Mouse (Mus musculus): Measurements from ENCODE around the gene Ube2o. TPM values are rescaled to one million over a fixed set of nuclear protein-coding genes. Genes with fewer than 3 reads are reported as not detected.
A peak's percentile ranks its signal among the peaks of the same experiment; 100 is the strongest.

Gene Ube2o
- total RNA-seq, 2 experiments from 2014 or later, result 25.2 to 25.6 TPM

DNA sequence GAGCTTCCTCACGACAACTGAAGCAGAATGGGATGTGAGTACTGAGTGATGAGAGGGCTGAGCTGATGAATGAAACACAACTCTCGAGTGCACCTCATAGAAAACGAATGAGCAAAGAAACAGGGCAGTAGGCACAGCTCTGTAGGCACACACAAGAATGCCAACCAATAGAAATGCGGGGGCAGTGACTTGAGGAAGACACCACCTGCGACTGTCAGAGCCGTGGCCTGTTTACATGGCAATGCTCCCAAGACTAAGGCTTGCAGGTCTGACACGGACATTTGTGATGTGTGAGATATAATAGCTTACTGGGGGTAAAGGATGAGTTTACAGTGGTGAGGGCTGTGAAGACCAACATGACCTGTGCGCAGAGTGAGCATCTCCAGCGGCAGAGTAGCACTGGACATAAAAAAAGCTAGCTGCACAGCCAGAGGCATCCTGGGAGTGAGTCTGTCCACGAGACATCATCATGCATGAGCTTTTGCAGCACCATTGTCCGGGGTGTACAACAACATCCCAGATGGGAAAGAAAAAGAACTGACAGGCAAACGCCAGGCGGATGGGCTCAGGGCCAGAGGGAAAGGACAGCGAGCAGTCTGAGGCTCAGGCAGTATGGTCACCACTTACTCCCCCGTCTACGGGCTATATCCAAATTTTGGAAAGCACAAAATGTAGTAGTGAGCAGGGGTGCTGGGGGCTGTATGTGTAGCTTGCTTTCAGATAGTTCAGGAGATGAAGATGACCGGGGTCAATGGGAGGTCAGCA lies 33.8 kb downstream of the Ube2o start:
- no peak for DNase-seq (ENCODE audit: low spot score in 2 of 2)

DNA sequence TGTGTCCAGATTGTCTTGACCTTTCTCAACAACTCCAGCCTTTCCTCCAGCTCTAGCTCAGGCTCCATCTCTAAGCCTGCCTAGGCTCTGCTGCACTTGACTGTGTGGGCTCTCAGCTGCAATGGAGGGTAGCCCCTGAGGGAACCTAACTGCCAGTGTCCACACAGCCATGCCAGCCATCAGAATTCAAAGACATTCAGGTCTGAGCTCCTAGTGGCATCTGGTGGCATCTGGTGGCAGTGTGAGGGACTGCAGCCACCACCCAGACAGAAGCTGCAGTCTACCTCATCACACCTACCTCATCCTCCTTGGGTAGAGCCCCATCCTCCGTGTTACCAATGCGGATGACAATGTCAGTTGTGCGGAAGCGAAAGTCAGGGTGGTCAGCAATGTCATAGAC lies 38.1 kb downstream of the Ube2o start:
- DNase-seq (ENCODE audit: low spot score in 2 of 2), result no peak

DNA sequence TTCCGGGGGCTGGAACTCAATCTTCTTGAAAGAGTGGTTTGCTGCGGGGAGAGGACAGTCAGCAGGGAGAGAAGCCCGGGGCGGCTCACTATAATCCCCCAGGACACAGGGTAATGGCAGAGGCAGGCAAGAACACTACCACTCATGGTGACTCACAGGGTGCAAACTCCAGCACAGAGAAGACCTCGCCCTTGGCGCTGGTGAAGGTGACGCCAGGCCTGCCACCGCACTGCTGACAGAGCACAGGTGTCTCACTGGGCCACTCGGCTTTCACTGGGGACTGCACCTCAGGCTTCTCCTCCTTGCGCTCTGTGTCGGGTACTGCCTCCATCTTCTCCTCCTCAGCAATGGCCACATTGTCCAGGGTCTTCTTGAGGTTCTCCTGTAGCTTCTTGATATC lies 40.1 kb downstream of the Ube2o start:
- DNase-seq (ENCODE audit: low spot score in 2 of 2), result no peak

DNA sequence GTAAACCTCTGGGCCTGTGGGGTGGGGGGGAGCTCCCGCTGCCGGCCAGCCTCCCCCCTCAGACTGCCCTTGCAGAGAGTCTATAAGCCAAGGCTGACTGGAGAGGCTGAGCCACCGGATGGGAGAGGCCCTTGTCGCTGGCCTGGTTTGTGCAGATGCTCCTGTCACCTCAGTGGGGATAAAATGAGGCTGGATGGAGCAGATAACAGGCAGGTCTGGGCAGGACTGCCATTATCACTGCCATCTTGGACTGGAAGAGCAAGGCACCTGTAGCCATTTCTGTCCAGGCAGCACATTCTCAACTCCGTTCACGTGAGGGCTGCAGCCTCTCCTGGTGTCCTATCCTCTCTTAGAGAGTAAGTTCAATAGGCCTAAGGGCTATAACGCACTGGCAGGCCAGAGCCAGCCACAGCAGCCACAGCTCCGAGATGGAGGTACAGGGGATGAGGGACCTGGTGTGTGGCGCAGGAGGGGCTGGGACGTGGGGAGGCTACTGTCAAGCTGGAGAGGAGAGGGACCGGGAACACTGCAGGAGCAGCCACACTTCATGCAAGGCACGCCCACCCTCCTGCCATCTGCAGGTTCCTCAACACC lies 43.0 kb downstream of the Ube2o start:
- DNase-seq (ENCODE audit: low spot score in 2 of 2), result no peak

DNA sequence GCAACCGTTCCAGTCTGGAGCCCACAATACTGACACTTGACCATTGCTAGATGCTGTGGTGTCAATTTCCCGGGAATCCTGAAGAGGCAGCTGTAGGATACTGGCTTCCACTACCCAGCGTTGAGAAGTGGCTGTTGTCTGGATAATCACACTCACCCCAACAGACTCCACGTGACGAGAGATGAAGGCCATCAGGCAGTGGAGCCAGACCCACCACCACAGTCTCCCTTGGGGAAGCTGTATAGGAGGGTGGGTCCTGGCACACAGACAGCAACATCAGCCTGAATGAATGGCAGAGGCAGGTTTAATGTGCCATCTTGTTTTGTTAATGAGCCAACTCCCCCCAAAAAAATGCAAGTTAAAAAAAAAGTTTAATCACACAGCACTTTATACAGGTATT lies 43.9 kb downstream of the Ube2o start:
- no peak for DNase-seq (ENCODE audit: low spot score in 2 of 2)

DNA sequence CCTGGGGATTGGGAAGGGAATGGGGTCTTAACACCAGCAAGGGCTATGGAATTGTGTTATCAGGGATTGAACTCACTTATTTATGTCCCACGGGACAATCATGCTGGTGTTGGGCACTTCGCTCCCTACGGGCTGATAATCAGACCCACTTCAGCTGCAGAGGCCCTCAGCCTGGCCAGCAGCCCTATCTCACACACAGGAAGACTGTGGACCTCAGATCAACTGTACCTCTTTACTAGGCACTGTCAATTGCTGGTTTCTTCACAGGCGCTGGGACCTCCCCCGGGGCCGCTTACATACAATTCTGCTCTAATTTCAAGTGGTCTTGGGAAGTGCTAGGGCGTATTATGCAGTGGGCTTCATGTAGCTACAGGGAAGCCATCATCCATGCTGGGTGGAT lies 44.6 kb downstream of the Ube2o start:
- no peak for DNase-seq (ENCODE audit: low spot score in 2 of 2)

DNA sequence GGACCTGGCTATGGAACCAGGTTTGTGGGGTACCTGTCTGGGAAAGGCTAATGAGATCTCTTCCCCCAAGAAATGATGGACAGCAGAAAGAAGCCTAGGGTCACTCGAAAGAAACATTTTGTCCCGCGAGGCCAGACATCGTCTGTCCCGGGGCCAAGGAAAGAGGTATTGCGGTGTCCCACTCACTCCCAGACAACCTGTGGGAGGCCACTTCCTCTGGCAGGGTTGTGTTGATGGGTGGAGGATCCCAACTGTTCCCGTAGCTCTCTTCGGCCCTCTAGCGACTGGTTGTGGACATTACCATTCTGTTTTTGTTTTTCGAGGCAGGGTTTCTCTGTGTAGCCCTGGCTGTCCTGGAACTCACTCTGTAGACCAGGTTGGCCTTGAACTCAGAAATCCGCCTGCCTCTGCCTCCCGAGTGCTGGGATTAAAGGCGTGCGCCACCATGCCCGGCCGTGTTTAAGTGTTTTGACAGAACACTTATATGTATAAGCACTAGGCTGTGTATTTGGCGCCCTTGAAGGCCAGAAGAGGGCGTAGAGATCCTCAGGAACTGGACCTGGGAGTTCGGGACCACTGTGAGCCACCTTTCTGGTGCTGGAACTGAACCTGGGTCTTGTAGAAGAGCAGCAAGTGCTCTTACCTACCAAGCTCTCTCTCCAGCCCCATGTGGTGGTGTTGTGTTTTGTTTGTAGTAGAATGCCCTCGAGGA lies 46.9 kb downstream of the Ube2o start:
- DNase-seq (ENCODE audit: low spot score in 2 of 2), result peak in 1 of 2 experiments; percentile 65

DNA sequence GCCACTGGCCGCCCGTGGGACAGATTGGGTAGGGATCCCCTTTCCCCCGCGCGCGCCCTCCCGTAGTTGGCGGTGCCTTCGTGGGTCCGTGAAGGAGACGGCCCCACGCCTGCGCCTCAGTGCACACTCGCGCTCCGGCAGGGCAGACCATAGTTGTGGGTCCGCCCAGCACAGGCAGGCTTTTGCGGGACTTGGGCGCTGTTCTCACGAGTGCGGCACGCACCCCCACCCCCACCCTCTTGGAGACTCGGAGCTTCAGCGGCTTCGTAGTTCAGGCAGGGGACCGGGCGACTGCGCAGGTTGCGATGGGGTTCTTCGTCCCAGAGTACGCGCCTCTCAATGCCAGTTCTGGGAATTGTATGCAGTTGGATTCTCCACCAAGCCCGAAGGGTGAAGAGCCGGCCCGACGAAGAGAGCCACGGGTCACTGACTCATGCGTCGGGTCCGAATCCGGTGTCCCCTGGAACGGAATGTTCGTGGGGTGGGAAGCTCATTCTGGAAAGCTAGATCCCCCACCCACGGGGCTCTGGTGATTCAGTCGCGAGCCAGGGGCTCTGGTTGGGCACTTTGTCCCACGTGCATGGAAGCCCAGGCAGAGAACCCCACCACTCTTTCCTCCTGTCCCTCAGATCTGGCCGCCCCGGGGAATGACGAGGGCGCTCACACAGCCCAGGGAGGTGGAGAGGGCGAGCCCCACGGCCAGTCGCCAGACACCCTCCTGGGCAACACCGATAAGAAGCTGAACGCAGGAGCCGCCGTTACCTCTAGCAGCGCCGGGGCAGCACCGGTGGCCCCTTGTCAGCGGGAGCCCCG lies 47.7 kb downstream of the Ube2o start:
- DNase-seq (ENCODE audit: low spot score in 2 of 2), result peak in 1 of 2 experiments; percentile 48

DNA sequence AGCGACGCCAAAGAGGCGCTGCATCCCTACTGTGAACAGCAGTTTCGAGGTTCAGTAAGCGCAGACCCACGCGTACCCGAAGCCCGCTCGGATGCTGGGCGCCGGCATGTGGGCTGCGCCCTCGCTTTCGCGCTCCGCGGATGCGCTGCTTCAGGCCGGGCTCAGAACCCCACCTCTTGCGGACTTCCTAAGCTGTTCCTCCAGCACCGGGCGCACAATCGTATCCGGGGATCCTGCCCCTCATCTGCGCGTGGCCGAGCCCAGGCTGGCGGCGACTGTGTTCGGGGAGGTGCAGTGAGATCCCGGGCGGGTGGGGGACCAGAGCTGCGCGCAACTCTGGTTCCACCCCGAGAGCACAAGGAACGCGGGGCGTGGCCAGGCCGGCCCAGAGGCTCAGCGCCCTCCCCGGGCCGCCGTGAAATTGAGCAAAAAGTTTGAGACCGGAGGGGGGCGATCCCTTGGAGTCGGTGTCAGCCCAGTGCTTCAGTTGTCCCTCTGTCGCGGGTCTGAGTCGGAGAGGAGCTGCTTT lies 48.4 kb downstream of the Ube2o start:
- peak; percentile 68 to 82 for DNase-seq (ENCODE audit: low spot score in 2 of 2)

DNA sequence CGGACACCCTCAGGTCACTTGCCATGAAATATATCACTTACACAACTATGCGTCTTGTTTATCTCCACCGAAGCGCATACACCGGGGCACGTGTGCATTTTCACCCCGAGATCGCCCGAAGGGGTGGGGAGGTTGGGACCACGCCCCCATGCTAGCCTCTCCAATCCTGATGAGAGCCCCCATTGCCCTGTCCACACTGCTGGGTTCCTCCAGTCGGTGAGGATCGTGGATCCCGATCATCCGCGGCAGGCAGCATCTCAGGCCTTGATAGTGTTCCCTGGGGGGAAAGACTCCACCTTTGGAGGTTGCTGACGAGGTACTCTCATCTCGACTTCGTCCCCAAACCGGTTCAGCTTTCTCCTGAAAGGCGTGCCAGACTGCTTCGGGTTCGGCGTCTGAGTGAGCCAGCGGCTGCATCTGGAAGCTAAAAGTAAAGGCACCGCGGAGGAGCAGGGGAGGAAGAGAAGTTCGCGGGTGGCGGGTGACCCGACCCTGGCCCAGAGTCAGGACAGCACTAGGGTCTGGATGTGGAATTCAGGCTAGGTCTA lies 48.9 kb downstream of the Ube2o start:
- no peak for DNase-seq (ENCODE audit: low spot score in 2 of 2)

DNA sequence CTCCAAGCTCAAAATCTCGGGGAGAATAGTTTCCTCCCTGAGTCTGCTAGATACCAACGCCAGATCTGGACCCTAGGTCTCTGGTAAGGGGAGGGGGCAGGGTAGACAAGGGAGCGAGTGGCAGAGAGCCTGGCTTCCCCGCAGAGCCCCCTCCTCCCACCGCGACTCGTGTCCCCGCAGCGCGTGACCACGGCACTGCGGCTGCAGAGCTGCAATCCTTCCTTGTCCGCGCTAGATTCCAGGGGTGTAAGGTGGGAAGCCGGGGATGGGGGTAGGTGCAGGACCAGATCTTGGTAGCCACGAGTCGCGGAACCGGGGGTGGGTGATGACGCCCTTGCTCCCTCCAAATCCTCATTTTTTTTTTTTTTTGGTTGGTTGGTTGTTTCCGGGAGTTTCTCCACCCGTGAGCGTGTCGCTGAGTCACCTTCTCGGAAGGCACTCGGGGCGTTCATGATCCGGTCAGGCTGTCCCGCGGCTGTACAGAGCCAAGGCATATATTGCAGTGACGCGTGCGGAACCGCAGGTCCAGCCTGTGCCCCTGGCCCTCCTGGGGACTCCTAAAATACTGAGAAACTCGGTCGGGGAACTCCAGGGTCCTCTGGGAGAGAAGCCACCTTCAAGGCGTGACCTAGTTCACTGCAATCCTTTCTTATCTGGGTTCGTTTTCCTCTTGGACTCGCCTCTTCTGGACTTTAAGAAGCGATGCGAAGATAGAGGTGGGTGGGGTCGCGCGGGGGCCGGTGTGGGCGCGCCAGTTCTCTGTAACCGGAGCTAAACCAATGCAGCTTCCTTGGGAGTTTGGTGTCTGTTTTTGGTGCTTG lies 49.7 kb downstream of the Ube2o start:
- no peak for DNase-seq (ENCODE audit: low spot score in 2 of 2)

DNA sequence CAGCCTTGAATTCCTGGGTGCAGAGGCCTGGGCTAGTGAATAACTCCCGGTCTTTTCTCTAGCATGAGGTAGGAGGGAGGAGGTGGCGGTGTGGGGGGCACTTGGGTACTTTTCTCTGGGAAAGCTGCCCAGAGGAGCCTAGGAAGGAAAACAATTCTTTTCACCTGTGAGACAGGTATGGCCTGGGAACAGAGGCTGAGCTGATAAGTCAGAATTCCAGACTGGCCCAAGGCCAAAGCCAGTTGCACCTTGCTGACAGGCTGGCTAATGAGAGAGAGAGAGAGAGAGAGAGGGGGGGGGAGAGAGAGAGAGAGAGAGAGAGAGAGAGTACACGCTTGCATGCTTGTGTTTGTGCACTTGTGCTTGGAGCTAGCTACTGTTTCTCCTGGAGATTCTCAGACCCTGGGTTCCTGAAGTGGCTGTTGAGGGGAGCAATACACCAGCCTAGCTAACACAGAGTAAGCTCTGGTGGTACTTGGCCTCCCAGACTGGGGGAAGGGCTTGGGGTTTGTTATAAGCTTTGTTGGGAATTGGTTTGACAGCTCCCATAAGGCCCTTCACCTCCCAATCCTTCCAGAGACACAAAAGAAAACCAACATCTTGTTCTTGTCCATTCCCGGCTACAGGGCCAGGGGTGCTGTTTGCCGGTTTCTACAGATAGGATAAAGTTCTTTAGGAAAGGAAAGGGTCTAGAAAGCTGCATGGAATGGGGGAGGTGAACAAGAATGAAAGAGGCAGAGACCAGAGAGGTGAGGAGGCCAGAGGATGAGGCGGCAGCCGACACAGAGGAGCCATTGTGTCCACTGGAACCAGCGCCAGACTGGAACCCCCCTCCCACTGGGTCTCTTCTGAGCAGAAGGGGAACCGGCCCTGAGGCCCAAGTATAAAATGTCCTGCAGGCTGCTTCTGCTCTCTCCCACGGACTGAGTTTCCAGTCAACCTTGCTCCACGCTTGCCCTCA lies 50.8 kb downstream of the Ube2o start, which contains the start of gene Sphk1:
Gene Sphk1 (plus strand): TSS at position 739 of the 961 bp plus-strand sequence.
- no peak for DNase-seq (ENCODE audit: low spot score in 2 of 2)

DNA sequence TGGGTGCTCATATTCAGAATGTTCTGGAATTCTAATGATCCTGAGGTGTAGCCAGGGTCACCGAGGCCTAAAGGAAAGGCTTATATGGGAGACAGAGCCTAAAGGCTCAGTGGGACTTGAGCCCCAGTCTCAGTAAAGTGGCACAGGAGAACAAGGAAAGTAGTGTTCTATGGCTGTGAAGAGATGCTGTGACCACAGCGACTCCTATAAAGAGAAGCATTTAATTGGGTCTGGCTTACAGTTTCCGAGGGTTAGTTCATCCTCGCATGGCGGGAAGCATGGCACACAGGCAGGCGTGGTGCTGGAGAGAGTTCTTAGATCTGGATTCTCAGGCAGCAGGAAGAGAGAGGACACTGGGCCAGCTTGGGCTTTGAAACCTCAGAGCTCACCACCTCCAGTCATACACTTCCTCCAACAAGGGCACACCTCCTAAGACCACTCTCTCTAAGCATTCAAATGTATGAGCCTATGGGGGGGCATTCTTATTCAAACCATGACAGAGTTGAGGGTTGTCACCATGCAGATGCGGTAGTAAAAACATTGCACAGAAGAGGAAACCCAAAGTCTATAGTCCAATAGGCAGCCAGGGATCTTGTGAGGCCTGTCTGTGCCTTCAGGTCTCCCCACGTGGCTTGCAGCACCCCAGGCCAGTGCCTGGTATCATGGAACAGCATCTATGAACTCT lies 52.5 kb downstream of the Ube2o start:
- no peak for DNase-seq (ENCODE audit: low spot score in 2 of 2)

DNA sequence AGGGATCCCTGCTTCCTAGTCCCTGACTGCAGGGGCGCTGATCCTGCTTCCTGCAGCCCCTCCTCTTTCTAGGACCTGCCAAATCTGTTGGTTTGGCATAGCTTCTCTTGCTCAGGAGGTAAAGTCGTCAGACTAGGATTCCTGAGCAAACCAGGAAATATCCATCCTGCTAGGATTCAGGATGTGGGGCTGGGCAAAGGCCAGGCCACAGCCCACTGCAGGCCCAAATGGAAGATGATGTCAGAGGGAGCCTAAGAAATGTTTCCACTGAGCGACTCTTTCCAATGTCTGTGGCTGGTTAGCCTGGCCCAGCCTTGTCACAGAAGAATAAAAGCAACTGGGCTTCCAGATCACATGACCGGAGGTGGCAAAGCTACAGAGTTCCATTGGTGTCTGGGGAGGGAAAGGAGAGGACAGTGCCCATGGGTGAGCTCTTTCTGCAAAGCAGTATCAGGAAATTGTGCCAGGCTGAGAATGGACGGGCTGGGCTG lies 57.5 kb downstream of the Ube2o start:
- no peak for DNase-seq (ENCODE audit: low spot score in 2 of 2)

DNA sequence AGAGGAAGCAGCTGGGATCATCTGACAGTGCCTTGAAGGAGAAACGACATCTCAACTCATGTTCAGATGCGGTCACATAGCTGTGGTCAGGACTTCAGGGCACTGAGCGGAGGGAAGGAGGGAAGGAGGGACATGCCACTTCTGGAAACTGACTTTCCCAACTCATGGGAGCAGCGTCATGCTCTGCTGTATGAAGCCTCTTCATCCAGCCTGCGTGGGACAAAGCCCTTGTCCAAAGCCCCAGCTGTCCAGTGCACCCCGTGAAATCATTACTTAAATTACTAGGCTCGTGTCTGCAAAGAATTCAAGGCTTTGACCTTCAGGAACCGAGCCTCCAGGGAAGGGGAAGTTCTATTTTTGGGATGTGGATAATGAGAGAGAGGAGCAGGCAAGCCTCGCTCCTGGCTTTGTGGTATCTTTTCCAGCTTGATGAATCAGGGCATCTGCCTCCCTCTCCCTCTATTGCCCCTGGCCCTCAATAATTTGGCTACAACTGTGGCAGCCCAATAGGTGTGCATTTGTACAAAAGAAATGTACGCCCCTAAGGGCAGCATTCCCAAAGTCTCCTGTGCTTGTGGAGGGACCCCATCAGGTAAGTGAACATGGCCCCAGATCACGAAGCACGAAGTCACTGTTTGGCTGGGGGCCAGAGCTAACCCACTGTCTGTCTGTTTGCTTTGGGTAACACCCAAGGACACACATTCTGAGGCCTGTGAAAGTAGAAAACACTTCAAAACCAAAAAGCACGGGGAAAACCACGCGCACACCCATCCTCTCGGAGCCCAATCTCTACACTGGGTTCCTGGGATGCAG lies 58.2 kb downstream of the Ube2o start:
- DNase-seq (ENCODE audit: low spot score in 2 of 2), result no peak

DNA sequence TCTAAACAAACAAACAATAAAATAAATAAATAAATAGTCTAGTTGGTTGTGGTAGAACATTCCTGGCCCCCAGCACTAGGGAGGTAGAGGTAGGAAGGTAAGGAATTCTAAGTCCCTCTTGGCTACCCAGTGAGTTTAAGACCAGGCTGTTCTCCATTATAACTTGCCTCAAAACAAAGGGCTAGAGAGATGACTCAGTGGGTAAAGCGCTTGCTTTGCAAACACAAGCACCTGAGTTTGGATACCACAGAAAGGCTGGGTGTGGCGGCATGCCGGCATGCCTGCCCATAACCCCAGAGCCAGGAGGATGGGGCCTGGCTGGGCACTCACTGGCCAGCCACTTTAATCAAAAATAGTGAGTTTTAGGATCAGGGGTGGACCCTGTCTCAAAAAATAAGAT lies 59.2 kb downstream of the Ube2o start:
- DNase-seq (ENCODE audit: low spot score in 2 of 2), result no peak

DNA sequence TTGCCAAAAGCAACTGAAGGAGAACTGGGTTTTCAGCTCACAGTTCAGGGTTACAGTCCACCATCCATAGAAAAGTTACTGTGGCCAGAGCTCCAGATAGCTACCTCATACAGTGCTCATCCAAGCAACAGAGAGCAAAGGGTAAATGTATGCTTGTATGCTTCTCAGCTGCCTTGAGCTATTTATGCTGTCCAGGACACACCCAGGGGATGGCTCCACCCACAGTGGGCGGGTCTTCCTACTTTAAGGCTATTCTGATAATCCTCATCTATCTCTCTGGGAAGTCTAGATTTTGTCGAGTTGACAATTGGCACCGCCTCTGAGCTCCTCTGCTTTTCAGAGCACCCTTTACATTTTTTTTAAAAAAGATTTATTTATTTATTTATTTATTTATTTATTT lies 60.1 kb downstream of the Ube2o start:
- DNase-seq (ENCODE audit: low spot score in 2 of 2), result no peak
